Mouse (Mus musculus): ENCODE measurements at regions not wholly inside any gene's neighbourhood (a gene's known extent, or its start where the extent isn't known, plus 50 kb on each side); places are given as distances from the start of the nearest gene placed in this dataset.

DNA sequence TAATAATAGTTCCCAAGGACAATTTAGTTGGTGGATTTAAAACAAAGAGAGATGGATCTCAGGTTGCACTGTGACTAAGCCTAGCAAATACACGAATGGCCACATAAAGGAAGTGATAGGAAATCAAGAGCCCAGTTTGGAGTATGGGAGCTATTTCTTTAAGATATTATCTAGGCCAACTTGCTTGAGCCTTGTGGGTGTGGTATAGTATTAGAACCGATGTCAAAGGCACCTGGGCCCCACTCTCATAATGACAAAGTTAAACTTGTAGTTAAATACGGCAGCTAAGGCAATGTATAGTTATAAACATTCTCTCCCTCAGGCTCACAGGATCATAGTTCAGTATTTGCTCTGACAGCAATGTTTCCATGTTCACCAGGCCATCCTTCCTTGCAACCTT lies 257.3 kb upstream of the Acvr2a start:
- Histone ChIP-seq H3K4me1 (ENCODE audit: insufficient read depth) (no peaks in the 10 kb centered on the region), H3K27me3 (ENCODE audit: insufficient read depth, low read length) (no peaks in the 10 kb centered on the region), H3K4me3 (ENCODE audit: low read depth, low read length) (no peak overlapping the region), H3K9me3 (ENCODE audit: low read length) (no peaks in the 10 kb centered on the region), H3K36me3 (replicated peaks; ENCODE audit: insufficient read depth, low read length) (no peaks in the 10 kb centered on the region), H3K27ac (ENCODE audit: low read depth) (no peak overlapping the region), H3K4me2 (ENCODE audit: low read depth, low read length) (no peak overlapping the region), H3K9ac (replicated peaks) (no peak overlapping the region)
- TF ChIP-seq EP300 (IDR thresholded peaks at IDR 0.05; ENCODE audit: low read depth) (no peak), CTCF (IDR thresholded peaks at IDR 0.05; ENCODE audit: low read depth) (no peak)
- 64% methylated on average over 3 of the region's 3 CpGs for WGBS (ENCODE audit: insufficient replicate concordance)
- ATAC-seq (no peak), DNase-seq (no peak)

GRCm38 (mm10) chr2:48557123-48557522 lies 256.8 kb upstream of the Acvr2a start:
- H3K27ac ChIP-seq (ENCODE audit: low read depth) = no peak overlapping the region
- TF ChIP-seq EP300 (IDR thresholded peaks at IDR 0.05; ENCODE audit: low read depth) (no peak), CTCF (IDR thresholded peaks at IDR 0.05; ENCODE audit: low read depth) (no peak)
- no peak for DNase-seq
- no peaks in the 10 kb centered on the region for H3K4me1 ChIP-seq (ENCODE audit: insufficient read depth)
- ATAC-seq = no peak
- no peak overlapping the region for H3K4me2 ChIP-seq (ENCODE audit: low read depth, low read length)
- no peak overlapping the region for H3K9ac ChIP-seq (replicated peaks)
- no peaks in the 10 kb centered on the region for H3K36me3 ChIP-seq (replicated peaks; ENCODE audit: insufficient read depth, low read length)
- no peak overlapping the region for H3K4me3 ChIP-seq (ENCODE audit: low read depth, low read length)
- H3K9me3 ChIP-seq (ENCODE audit: low read length) = no peaks in the 10 kb centered on the region
- H3K27me3 ChIP-seq (ENCODE audit: insufficient read depth, low read length) = no peaks in the 10 kb centered on the region

DNA sequence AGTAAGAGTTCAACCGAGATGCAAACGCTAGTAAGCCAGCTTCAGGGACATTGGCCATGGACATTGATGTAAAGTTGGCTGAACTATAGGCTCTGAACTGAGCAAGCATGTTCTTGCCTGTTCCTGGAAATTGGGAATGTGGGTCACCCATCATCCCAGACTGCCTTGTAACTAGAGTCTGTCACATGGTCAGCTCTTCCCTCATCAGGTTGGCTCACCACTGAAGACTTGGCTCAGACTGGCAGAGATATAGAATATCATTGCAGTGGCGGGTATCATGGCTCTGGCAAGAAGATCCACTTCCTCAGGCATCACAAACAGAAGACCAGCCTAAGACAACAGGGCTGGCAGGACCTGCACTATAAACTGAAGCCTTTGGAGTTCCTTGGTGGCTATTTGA lies 255.3 kb upstream of the Acvr2a start:
- TF ChIP-seq EP300 (IDR thresholded peaks at IDR 0.05; ENCODE audit: low read depth) (no peak), CTCF (IDR thresholded peaks at IDR 0.05; ENCODE audit: low read depth) (no peak)
- Histone ChIP-seq H3K4me1 (ENCODE audit: insufficient read depth) (no peaks in the 10 kb centered on the region), H3K4me2 (ENCODE audit: low read depth, low read length) (no peak overlapping the region), H3K4me3 (ENCODE audit: low read depth, low read length) (no peak overlapping the region), H3K36me3 (replicated peaks; ENCODE audit: insufficient read depth, low read length) (no peaks in the 10 kb centered on the region), H3K9me3 (ENCODE audit: low read length) (no peaks in the 10 kb centered on the region), H3K27me3 (ENCODE audit: insufficient read depth, low read length) (no peaks in the 10 kb centered on the region), H3K9ac (replicated peaks) (no peak overlapping the region), H3K27ac (ENCODE audit: low read depth) (no peak overlapping the region)
- ATAC-seq (no peak), DNase-seq (no peak)
- WGBS (ENCODE audit: insufficient replicate concordance) = 79% methylated on average over 3 of the region's 3 CpGs

DNA sequence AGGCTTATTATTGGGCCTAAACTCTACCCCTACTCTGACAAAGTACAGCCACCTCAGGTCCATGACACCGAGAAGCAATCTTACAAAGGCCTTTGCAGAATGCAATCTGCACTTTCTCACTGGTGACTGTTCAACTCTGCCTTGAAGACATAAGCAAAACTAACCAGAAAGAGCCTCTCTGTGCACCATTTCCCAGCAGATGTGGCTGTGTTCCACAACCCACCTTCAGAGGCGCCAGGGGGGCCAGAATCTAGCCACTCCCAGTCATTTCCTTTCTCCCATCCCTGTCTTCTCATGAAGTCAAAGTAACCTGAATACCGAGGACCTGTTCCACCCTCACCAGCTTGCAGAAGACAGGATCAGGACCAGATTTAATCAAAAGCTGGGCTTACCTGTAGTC lies 250.3 kb upstream of the Acvr2a start:
- no peaks in the 10 kb centered on the region for H3K27me3 ChIP-seq (ENCODE audit: insufficient read depth, low read length)
- no peaks in the 10 kb centered on the region for H3K9me3 ChIP-seq (ENCODE audit: low read length)
- no peak for DNase-seq
- TF ChIP-seq CTCF (IDR thresholded peaks at IDR 0.05; ENCODE audit: low read depth) (no peak), EP300 (IDR thresholded peaks at IDR 0.05; ENCODE audit: low read depth) (no peak)
- ATAC-seq = no peak
- H3K9ac ChIP-seq (replicated peaks) = no peak overlapping the region
- H3K4me1 ChIP-seq (ENCODE audit: insufficient read depth) = no peaks in the 10 kb centered on the region
- no peak overlapping the region for H3K4me3 ChIP-seq (ENCODE audit: low read depth, low read length)
- H3K4me2 ChIP-seq (ENCODE audit: low read depth, low read length) = no peak overlapping the region
- H3K27ac ChIP-seq (ENCODE audit: low read depth) = no peak overlapping the region
- WGBS (ENCODE audit: insufficient replicate concordance) = 69% methylated on average over 3 of the region's 3 CpGs
- no peaks in the 10 kb centered on the region for H3K36me3 ChIP-seq (replicated peaks; ENCODE audit: insufficient read depth, low read length)

DNA sequence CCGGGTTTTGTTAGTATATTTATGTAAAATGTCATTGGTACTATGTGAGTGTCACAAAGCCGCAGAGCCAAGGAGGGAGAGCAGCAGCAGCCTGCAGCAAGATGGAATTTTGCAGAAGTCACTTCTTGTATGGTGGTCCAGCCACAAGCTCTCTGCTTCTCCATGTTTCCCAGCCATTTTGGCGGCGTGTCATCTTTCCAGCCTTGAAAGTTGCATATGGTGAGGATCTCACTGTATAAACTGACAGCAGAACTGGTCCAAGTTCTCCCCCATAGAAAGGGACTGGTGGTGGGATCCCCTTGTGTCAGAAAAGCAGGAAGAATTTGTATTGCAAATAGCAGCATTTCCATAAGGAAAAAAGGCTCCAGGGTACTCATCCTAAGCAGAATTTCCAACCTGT lies 249.7 kb upstream of the Acvr2a start:
- ATAC-seq = no peak
- Histone ChIP-seq H3K9me3 (ENCODE audit: low read length) (no peaks in the 10 kb centered on the region), H3K36me3 (replicated peaks; ENCODE audit: insufficient read depth, low read length) (no peaks in the 10 kb centered on the region), H3K27me3 (ENCODE audit: insufficient read depth, low read length) (no peaks in the 10 kb centered on the region), H3K9ac (replicated peaks) (no peak overlapping the region), H3K27ac (ENCODE audit: low read depth) (no peak overlapping the region), H3K4me2 (ENCODE audit: low read depth, low read length) (no peak overlapping the region), H3K4me1 (ENCODE audit: insufficient read depth) (no peaks in the 10 kb centered on the region), H3K4me3 (ENCODE audit: low read depth, low read length) (no peak overlapping the region)
- WGBS (ENCODE audit: insufficient replicate concordance) = 80% methylated on average over 4 of the region's 4 CpGs
- DNase-seq = no peak
- TF ChIP-seq EP300 (IDR thresholded peaks at IDR 0.05; ENCODE audit: low read depth) (no peak), CTCF (IDR thresholded peaks at IDR 0.05; ENCODE audit: low read depth) (no peak)

GRCm38 (mm10) chr2:48567871-48568270 lies 246.0 kb upstream of the Acvr2a start:
- TF ChIP-seq EP300 (IDR thresholded peaks at IDR 0.05; ENCODE audit: low read depth) (no peak), CTCF (IDR thresholded peaks at IDR 0.05; ENCODE audit: low read depth) (no peak)
- 53% methylated on average over 6 of the region's 6 CpGs for WGBS (ENCODE audit: insufficient replicate concordance)
- DNase-seq = no peak

DNA sequence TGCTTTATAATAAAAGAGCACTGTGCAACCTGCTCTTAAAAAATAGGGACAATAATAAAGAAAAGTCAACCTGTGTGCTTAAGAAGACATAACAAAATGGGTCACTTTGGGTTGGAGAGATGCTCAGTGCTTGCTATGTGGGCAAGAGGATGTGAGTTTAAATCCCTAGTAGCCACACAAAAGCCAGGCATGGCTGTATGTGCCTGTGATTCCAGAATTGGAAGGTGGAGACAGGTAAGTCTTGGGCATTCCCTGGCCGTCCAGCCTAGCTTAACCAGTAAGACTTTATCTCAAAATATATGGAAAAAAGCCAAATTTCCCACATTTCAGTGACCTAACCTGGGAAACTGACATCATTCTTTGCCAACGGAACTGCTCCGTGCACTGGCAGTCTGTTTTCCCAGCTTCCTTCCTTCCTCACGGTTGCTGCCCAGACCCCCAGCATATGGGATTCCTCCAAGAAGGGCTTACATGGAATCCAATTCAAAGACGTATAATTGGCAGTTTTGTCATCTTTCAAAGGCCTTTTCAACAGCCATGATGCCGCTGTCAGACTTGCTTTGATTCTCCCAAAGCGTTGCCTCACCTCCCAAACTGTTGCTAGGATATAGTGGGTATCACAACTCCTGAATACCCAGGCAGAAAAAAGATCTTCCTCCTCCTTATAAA lies 227.6 kb upstream of the Acvr2a start:
- Histone ChIP-seq H3K27ac (ENCODE audit: low read depth) (no peak overlapping the region), H3K27me3 (ENCODE audit: insufficient read depth, low read length) (no peaks in the 10 kb centered on the region), H3K4me3 (ENCODE audit: low read depth, low read length) (no peak overlapping the region), H3K9me3 (ENCODE audit: low read length) (no peaks in the 10 kb centered on the region), H3K36me3 (replicated peaks; ENCODE audit: insufficient read depth, low read length) (no peaks in the 10 kb centered on the region), H3K4me2 (ENCODE audit: low read depth, low read length) (no peak overlapping the region), H3K4me1 (ENCODE audit: insufficient read depth) (no peaks in the 10 kb centered on the region), H3K9ac (replicated peaks) (no peak overlapping the region)
- ATAC-seq = no peak
- WGBS (ENCODE audit: insufficient replicate concordance) = 70% methylated on average over 7 of the region's 7 CpGs
- no peak for DNase-seq
- TF ChIP-seq EP300 (IDR thresholded peaks at IDR 0.05; ENCODE audit: low read depth) (no peak), CTCF (IDR thresholded peaks at IDR 0.05; ENCODE audit: low read depth) (no peak)

More at GRCm38 (mm10) chr2:48567871-48568270, 246.0 kb upstream of the Acvr2a start:
- Histone ChIP-seq H3K9me3 (ENCODE audit: low read length) (no peaks in the 10 kb centered on the region), H3K4me2 (ENCODE audit: low read depth, low read length) (no peak overlapping the region), H3K36me3 (replicated peaks; ENCODE audit: insufficient read depth, low read length) (no peaks in the 10 kb centered on the region), H3K9ac (replicated peaks) (no peak overlapping the region), H3K27ac (ENCODE audit: low read depth) (no peak overlapping the region), H3K27me3 (ENCODE audit: insufficient read depth, low read length) (no peaks in the 10 kb centered on the region), H3K4me1 (ENCODE audit: insufficient read depth) (no peaks in the 10 kb centered on the region), H3K4me3 (ENCODE audit: low read depth, low read length) (no peak overlapping the region)
- ATAC-seq = no peak

Data from liver, postnatal 0 days (tissue).